ENCODE assay signal across 9 mouse cellular contexts in the genomic region with DNA sequence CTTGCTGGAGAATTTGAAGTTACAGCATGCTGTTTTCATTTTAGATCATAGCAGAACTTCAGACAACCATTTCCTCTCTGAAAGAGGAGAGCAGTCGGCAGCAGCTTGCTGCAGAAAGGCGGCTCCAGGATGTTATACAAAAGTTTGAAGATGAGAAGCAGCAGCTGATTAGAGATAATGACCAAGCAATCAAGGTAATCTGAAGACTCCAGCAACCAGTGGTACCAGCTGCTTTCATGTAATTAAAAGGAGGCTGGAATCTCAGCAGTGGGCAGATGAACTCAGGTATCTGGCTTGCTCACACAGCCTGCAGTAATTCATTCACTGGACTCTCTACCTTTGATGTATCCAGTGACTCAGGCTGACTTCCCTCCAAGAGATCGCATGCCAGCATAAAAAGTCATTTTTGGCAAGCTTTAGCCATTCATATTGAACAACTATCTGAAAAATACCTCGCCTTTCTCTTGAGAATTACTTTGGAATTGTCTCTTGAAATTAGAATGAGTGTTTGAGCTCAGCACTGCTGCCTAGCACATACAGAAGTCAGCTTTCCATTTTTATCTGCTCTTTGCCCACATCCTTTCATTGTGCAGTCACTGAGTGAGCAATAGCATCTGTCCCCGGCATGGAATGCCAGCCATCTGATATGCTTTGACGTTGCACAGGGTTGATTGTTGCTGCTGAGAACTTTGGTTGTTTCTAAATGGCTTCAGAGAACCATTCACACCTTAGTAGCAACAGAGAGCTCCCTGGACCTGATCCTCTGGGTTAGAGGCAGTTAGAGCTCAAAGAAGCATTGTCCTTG.
A peak's percentile ranks its signal among the peaks of the same experiment; 100 is the strongest.
DNase-seq lines count a peak whose midpoint lies in the region; ATAC-seq and TF ChIP-seq lines count a peak whose summit lies in the region.
"Had no signal": no experiment of that assay in that cellular context is flagged by ENCODE, and none has a peak within 500 bp of the region (broad histone marks: within the 10 kb centered on the region; RNA-seq: fewer than 3 reads in every experiment).

No protein-coding gene starts in this region.

- no peaks in the 10 kb centered on the region for H3K27me3 ChIP-seq in heart, postnatal 0 days (ENCODE audit: control insufficient read depth, insufficient read depth, low read length)

- no peak for TF ChIP-seq CTCF in heart, postnatal 0 days (IDR thresholded peaks at IDR 0.05; ENCODE audit: low read depth)

- no peak overlapping the region for H3K4me3 ChIP-seq in heart, postnatal 0 days (ENCODE audit: low read depth, low read length)

- H3K4me1 ChIP-seq in heart, postnatal 0 days (ENCODE audit: control insufficient read depth, insufficient read depth) = peaks cover 23% of the 10 kb centered on the region

- no peaks in the 10 kb centered on the region for H3K36me3 ChIP-seq in heart, postnatal 0 days (replicated peaks; ENCODE audit: control insufficient read depth, insufficient read depth, low read length)

- intact Hi-C loops in heart, postnatal 25 days (cut with DNase I) = no loop called here

- H3K27ac ChIP-seq in heart, postnatal 0 days (ENCODE audit: low read depth) = 0 out of 2 replicates have a peak overlapping the region, but pooled peaks have one; percentile 1

- WGBS in heart, postnatal 0 days = 29% methylated on average over 6 of the region's 6 CpGs

- no peak for ATAC-seq in heart, postnatal 0 days (ENCODE audit: insufficient read depth, low read depth)
- ATAC-seq in megakaryocyte, adult 5-6 weeks (ENCODE audit: poor library complexity, severe bottlenecking) = no peak
- no peak for ATAC-seq in activated CD4-positive, CD25-positive, alpha-beta regulatory T cell, adult 4 months

- no peaks in the 10 kb centered on the region for H3K9me3 ChIP-seq in heart, postnatal 0 days (replicated peaks; ENCODE audit: control insufficient read depth, low read length)

- H3K4me2 ChIP-seq in heart, postnatal 0 days (ENCODE audit: low read depth, low read length) = no peak overlapping the region

- no peak for TF ChIP-seq EP300 in heart, postnatal 0 days (IDR thresholded peaks at IDR 0.05; ENCODE audit: low read depth)

- no peak for DNase-seq in heart, postnatal 0 days (ENCODE audit: low spot score)
- DNase-seq in heart, postnatal 25 days (ENCODE audit: low spot score) = no peak
- DNase-seq in right cerebral cortex, postnatal 25 days = peak; percentile 54
- DNase-seq in right cerebral cortex, postnatal 4 days = no peak
- peak; percentile 46 to 54 for DNase-seq in layer of hippocampus, adult 8-10 months (ENCODE audit: low spot score in 2 of 2)
- DNase-seq: heart, postnatal 4 days; lung, postnatal 4 days had no signal

- no peak overlapping the region for H3K9ac ChIP-seq in heart, postnatal 0 days (replicated peaks; ENCODE audit: low read depth, low read length)

Comparison
In these comparisons a context has a peak if more than half of its experiments do, and no peak if none do; other contexts are left out.
1. DNase-seq: peak in right cerebral cortex, postnatal 25 days (single experiment) and layer of hippocampus, adult 8-10 months (2 of 2); none in heart, postnatal 0 days (single experiment), heart, postnatal 25 days (single experiment) and right cerebral cortex, postnatal 4 days (single experiment).